Mouse (Mus musculus): ENCODE measurements at regions not wholly inside any gene's neighbourhood (a gene's known extent, or its start where the extent isn't known, plus 50 kb on each side); places are given as distances from the start of the nearest gene placed in this dataset.
"Not testable (repeated sequence)": the region's sequence is repeated elsewhere in the genome, so short reads cannot be mapped to it uniquely, and the experiment has no call there.

GRCm38 (mm10) chr5:102123285-102123684 lies 53.6 kb upstream of the Wdfy3 start:
- no peak for DNase-seq (ENCODE audit: low read depth, low spot score)

- DNase-seq (ENCODE audit: low read depth, low spot score): no peak
Measured at GRCm38 (mm10) chr5:102126737-102127136, 57.0 kb upstream of the Wdfy3 start.

- no peak for DNase-seq (ENCODE audit: low read depth, low spot score)
Measured at GRCm38 (mm10) chr5:102147991-102148390, 78.3 kb upstream of the Wdfy3 start.

DNA sequence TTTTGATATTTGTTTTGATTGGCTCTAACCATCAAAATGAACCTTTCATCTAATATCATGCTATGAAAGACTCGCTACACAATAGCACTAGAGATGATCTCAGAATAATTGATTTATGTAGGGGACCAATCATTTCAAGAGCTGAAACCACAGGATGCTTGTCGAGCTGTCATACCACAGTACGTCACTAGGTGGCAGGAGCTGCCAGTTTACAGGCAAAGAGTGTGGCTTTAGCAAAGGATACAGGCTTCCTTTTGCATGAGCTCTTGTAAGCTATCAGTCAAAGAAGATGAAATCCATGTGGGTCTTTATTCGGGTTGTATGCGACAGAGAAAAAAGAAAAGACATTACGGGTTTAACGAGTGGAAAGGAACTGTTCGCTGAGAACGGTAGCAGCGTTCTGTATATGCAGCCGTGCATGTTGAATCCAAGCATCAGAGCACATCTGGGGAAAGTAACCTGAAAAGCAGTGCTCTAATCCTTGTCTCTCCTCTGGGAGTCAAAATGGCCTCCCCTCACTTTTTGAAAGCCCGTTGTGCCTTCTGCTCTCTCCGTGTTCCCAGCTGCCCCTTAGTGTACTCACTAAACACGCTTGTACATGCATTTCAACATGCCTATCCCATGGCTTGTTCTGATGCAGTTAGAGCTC lies 79.9 kb upstream of the Wdfy3 start:
- peak; percentile 47 for DNase-seq (ENCODE audit: low read depth, low spot score)

- DNase-seq (ENCODE audit: low read depth, low spot score): no peak
Measured at GRCm38 (mm10) chr5:102159621-102160020, 89.9 kb upstream of the Wdfy3 start.

- no peak for DNase-seq (ENCODE audit: low read depth, low spot score)
Measured at GRCm38 (mm10) chr5:102167981-102168380, 98.3 kb upstream of the Wdfy3 start.

GRCm38 (mm10) chr5:102171808-102172207 lies 102.1 kb upstream of the Wdfy3 start:
- DNase-seq (ENCODE audit: low read depth, low spot score): no peak

DNA sequence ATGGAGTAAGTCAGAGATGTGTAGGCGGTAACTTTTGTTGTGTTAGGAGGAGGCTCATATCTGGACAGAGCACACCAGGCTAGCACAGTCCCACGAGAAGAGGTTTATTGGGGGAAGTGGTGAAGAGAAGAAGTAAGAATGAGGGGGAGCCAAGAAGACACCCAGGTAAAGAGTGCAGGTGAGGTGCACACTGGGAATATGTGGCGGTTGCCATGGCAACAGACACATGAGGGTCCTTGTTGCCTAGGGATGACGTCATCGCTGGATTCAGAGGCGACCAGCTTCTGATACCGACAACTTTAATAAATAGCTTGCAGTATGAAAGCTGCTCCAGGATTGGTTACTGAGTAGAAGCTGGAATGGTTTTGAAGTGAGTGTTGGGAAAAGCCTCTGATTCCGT lies 110.5 kb upstream of the Wdfy3 start:
- no peak for DNase-seq (ENCODE audit: low read depth, low spot score)

- not testable (repeated sequence) for DNase-seq (ENCODE audit: low read depth, low spot score)
Measured at GRCm38 (mm10) chr5:102188951-102189350, 119.2 kb upstream of the Wdfy3 start.

DNA sequence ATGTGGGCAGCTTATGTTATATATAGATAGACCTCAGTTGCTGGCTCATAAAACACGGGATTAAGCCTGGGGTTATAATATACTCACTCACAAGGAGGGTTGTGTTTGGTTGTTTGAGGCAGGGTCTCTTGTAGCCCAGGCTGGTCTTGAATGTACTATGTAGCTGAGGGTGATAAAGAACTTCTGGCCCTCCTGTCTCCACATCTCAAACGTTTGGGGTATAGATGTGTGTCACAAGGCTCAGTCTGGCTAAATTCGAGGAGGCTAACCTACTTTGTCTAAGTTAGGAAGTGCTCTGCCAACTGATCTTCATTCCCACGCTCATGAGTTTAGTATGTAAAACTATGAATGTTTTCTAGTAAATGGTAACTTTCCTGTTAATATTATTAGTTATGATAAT lies 136.7 kb upstream of the Wdfy3 start:
- DNase-seq (ENCODE audit: low read depth, low spot score): no peak

DNA sequence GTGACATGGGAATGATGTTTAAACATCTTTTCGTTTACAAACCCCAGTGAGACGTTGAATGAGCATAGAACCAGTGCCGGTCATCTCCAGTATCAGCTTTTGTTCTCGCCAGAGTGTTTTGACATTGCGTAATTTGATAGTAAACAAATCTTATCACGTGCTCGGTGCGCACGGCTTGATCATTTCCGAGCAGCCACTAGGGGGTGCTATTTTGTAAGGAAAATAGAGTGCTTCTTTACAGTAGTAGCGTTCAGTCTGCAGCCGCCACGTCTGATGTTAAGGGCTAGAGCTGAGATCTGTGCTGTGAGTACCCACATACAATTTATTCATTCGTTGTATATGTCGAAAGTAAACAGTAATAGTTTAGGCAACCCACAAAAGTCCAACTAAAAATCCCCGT lies 137.2 kb upstream of the Wdfy3 start:
- peak; percentile 76 for DNase-seq (ENCODE audit: low read depth, low spot score)

DNA sequence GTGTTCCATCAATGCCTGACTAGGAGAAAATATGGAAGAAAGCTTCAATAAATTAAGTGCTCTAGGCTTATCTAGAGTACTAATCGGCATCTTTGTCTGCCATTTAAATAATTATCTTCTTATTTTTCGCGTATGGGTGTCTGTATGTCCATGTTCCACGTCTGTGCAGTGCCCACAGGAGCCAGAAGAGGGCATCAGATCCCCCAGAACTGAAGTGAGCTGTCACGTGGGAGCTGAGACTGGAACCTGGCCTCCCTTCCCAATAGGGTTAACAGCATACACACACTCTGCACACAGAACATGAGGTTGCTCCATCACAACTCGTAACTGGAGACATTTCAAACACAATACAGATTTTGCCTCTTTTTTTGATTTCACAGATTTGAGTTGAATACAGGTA lies 143.4 kb upstream of the Wdfy3 start:
- DNase-seq (ENCODE audit: low read depth, low spot score): no peak

DNA sequence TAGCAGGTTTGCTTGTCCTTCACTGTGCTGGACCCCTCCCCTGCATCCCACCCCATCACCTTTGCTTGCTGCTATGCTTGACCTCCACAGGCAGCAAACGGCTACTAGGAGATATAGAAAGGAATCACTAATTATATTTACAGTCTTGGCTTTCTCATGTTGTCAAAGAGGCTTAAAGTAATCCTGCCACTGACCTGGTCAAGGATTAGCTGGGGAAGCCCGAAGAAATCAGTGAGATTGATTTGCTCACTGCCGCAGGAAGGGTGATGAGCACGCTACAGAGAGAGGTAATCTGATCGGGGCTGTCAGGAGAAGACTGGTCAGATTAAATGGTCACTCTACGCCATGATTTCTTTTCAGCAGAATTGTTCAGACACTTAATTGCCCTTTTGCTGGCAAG lies 157.4 kb upstream of the Wdfy3 start:
- no peak for DNase-seq (ENCODE audit: low read depth, low spot score)

DNA sequence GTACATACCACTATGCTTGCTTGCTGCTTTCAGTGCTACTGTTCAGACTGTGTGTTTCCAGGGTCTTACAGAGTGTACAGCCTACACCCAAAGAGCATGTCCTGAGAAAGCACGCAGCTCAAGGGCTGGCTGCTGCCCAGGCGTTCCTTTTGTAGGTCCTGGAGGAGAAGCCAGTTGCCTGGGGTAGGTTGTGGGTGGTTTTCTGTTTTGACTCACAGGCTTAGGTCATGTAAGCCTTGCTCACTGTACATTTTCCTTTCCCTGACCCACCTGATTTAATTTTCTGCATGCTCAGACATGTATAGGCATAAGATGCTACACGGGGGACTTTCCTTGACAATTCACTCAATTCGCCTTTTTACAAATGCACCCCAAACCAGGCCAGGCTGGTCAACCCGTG lies 172.9 kb upstream of the Wdfy3 start:
- DNase-seq (ENCODE audit: low read depth, low spot score): no peak

- DNase-seq (ENCODE audit: low read depth, low spot score): no peak
Measured at GRCm38 (mm10) chr5:102244706-102245105, 175.0 kb upstream of the Wdfy3 start.

GRCm38 (mm10) chr5:102248747-102249146 lies 179.0 kb upstream of the Wdfy3 start:
- DNase-seq (ENCODE audit: low read depth, low spot score): no peak

- DNase-seq (ENCODE audit: low read depth, low spot score): no peak
Measured at GRCm38 (mm10) chr5:102251076-102251475, 181.4 kb upstream of the Wdfy3 start.

DNA sequence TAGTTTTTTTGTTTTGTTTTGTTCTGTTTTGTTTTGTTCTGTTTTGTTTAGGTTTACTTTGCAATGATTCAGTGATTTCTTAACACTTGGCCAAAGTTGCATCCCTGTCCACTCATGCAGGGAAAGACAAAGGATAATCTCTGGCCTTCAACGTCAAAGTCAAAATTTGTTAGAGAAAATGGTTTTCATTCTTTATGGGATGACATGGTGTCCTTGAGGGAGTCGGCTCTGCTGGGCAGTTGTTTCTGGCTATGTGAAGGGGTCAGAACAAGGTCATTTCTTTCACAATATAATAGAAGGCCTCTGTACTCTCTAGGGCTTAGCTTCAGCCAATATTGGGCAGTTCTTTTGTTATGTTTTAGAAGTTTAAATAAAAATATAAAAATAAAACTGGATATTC lies 184.1 kb upstream of the Wdfy3 start:
- peak; percentile 70 for DNase-seq (ENCODE audit: low read depth, low spot score)

DNA sequence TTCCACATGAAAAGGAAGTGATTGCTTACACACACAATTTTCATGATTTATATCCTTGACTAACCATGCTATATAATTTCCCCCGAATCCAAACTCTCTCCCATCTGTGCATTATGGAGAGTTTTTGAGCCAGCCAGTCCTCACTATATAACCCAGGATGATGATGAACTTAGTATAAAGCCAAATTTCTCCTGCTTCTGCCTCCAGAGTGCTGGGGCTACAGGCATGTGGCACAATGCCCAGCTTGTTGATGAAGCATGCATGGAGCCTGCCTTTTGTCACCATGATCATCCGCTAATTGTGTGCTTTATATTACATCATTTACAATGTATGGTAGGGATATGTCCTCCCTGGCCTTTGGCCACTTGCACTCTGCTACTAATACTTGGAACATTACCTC lies 187.4 kb upstream of the Wdfy3 start:
- no peak for DNase-seq (ENCODE audit: low read depth, low spot score)

GRCm38 (mm10) chr5:102261621-102262020 lies 191.9 kb upstream of the Wdfy3 start:
- no peak for DNase-seq (ENCODE audit: low read depth, low spot score)

DNA sequence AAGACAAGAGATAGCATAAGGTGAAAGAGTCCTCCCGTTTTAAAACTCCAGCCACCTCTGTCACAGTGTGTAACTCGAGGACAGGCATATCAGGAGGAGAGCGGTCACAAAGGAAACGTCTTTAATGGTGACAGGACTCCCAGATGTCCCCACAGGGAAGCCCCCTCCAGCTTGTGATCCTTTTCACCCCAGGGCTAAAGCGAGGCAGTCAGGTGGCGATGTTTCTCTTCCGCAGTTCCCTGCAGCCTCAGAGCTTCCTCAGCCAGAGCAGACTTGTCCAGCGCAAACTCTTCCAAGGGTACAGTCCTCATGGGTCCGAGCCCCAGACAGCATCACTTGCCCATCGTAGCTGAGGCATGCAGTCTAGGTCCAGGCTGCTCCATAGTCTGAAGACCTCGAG lies 196.7 kb upstream of the Wdfy3 start:
- DNase-seq (ENCODE audit: low read depth, low spot score): no peak

GRCm38 (mm10) chr5:102267150-102267549 lies 197.4 kb upstream of the Wdfy3 start:
- DNase-seq (ENCODE audit: low read depth, low spot score): no peak

DNA sequence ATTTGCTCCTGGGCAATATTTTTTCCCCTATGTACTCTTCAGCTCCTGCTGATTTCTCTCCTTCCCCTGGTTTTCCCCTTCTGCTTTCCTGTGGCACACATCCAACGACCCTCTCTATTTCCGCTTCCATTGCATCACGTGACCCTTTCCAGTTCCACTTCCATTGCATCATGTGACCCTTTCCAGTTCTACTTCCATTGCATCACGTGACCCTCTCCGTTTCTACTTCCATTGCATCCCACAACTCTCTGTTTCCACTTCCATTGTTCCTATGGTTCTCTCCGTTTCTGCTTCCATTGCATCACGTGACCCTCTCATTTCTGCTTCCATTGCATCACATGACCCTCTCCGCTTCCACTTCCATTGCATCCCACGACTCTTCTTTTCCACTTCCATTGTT lies 199.5 kb upstream of the Wdfy3 start:
- no peak for DNase-seq (ENCODE audit: low read depth, low spot score)

- DNase-seq (ENCODE audit: low read depth, low spot score): no peak
Measured at GRCm38 (mm10) chr5:102275621-102276020, 205.6 kb upstream of the Arhgap24 start.
